Mouse (Mus musculus) embryonic facial prominence, embryonic 10.5 days (tissue): ENCODE results near the gene Mvb12b. TPM values are rescaled to one million over a fixed set of nuclear protein-coding genes. Genes with fewer than 3 reads are reported as not detected.

ENCODE experiments used
- DNase-seq: peaks from one replicate; pipeline ENCODE4 v3.0.0-alpha.2; 2017; ENCODE audit warnings: low spot score
- H3K27ac ChIP-seq: fragments of 300-500 bp; sonication (generic); replicated peaks from 2 replicates; pipeline ENCODE4 v1.5.1; 2016; ENCODE audit warnings: mild to moderate bottlenecking
- H3K27me3 ChIP-seq: fragments of 300-500 bp; sonication (generic); replicated peaks from 2 replicates; pipeline ENCODE4 v1.6.1; 2016; ENCODE audit warnings: low read depth, mild to moderate bottlenecking; ENCODE audit not compliant: poor library complexity, severe bottlenecking
- H3K36me3 ChIP-seq: fragments of 300-500 bp; sonication (generic); replicated peaks from 2 replicates; pipeline ENCODE4 v1.6.1; 2016; ENCODE audit warnings: mild to moderate bottlenecking, moderate library complexity
- H3K4me1 ChIP-seq: fragments of 300-500 bp; sonication (generic); 2 replicates; pipeline ENCODE4 v1.6.1; 2016
- H3K4me3 ChIP-seq: fragments of 300-500 bp; sonication (generic); 2 replicates; pipeline ENCODE4 v1.5.1; 2016; ENCODE audit warnings: mild to moderate bottlenecking, moderate library complexity
- H3K9me3 ChIP-seq: fragments of 300-500 bp; sonication (generic); 2 replicates; pipeline ENCODE4 v1.6.1; 2016; ENCODE audit warnings: mild to moderate bottlenecking
- WGBS: fragments of 180-500 bp; shearing (Covaris S2); methylation state at CpG from one replicate; pipeline ENCODE4 v1.1.7; 2016; 5-methylcytosine and 5-hydroxymethylcytosine counted together
- polyA plus RNA-seq: library from polyadenylated mRNA; unstranded; fragments of >200 nt; fragmentation: Nextera tagmentation; extraction: Ambion mirVana; gene quantifications from 2 replicates; pipeline ENCODE4 v1.2.1, GENCODE M21; 2016

Mvb12b gene
- polyA plus RNA-seq, 1 experiment from 2014 or later: 16.1 TPM

DNA sequence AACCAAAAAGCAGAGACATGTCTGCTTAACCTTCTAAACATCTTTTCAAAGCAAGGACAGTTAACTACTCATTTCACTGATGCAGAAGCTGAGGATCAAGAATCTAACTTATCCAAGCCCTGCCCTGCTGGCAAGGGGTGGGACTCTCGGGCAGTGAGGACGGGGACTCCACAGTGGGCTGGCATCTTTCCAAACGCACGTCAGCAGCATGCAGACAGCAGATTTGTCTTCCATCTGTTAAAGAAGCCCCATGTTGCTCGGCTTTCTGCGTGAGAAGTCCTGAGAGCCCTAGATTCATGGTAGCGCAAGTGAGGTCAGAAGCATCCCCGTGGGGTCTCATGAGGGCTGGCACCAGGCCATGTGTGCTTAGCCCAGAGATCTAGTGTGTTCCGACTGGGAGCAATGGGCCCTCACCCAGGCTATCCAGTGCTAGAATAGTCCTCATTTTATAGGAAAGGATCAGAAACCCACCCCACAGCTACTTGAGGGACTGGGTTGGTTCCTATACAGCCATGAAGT is 167.3 kb downstream of the Mvb12b start:
- no peak overlapping the region for H3K4me3 ChIP-seq
- H3K27ac ChIP-seq: no peak overlapping the region
- H3K27me3 ChIP-seq: peaks cover 49% of the 10 kb centered on the region
- no peaks in the 10 kb centered on the region for H3K9me3 ChIP-seq
- no peaks in the 10 kb centered on the region for H3K36me3 ChIP-seq
- peaks cover 48% of the 10 kb centered on the region for H3K4me1 ChIP-seq
- no peak for DNase-seq
- WGBS: 81% methylated on average over 9 of the region's 9 CpGs

- Histone ChIP-seq H3K4me1 (peaks cover 58% of the 10 kb centered on the region), H3K36me3 (no peaks in the 10 kb centered on the region), H3K4me3 (no peak overlapping the region), H3K27ac (peak overlapping the region; percentile 19), H3K27me3 (peaks cover 58% of the 10 kb centered on the region), H3K9me3 (no peaks in the 10 kb centered on the region)
- no peak for DNase-seq
- 42% methylated on average over 12 of the region's 12 CpGs for WGBS
Measured at GRCm38 (mm10) chr2:33719339-33720066, 168.2 kb downstream of the Mvb12b start.

DNA sequence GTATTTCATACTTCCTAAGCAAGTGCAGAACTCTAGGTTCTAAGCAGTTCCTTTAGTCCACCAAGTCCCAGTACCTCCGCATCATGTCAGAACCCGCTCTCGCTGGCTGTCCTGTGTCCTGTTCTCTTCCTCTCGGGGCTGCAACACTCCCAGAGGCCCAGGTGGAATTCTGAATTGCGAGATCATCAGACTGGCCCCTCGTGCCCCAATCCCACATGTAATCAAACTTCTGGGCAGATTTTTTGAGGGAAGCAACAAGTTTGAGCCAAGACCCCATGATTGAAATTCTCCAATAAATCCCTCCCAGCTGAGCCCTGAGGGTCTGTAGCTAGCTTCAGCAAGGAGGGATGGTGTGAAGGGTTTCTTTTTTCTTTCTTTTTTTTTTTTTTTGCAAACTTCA is 169.2 kb downstream of the Mvb12b start:
- 47% methylated on average over 6 of the region's 6 CpGs for WGBS
- no peaks in the 10 kb centered on the region for H3K36me3 ChIP-seq
- DNase-seq: no peak
- H3K4me3 ChIP-seq: peak overlapping the region; percentile 45; the same call in 1 of the 2 replicates
- H3K4me1 ChIP-seq: peaks cover 67% of the 10 kb centered on the region
- peak overlapping the region; percentile 74; the same call in 1 of the 2 replicates for H3K27ac ChIP-seq
- no peaks in the 10 kb centered on the region for H3K9me3 ChIP-seq
- H3K27me3 ChIP-seq: peaks cover 68% of the 10 kb centered on the region

DNA sequence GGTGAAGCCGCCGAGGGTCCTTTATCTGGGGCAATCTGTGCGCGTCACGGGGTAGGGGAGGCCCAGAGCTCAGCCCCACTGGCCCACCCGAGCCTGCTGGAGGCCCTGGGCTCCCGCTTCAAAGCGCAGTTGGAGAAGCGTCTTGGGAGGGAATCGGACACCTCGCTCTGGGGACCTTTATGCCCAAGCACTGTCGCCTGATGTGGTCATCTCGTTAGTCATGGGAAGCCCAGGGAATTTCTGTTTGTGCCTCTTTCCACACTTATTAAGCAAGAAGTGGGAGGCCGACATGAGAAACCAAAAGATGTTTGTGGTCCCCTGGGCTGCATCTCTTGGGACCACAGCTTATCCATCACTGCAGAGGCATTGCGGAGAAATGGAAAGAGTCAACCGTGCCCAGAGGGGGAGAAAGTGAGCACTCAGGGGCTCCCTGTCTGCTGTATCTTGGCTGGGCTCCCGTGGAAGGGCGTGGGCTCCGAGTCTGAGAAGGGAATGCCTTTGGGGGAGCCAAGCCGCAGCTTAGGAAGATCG is 169.9 kb downstream of the Mvb12b start:
- Histone ChIP-seq H3K4me3 (peak overlapping the region; percentile 45), H3K9me3 (no peaks in the 10 kb centered on the region), H3K36me3 (no peaks in the 10 kb centered on the region), H3K4me1 (peaks cover 74% of the 10 kb centered on the region), H3K27ac (peak overlapping the region; percentile 74), H3K27me3 (peaks cover 74% of the 10 kb centered on the region)
- peak; percentile 69 for DNase-seq
- WGBS: 14% methylated on average over 21 of the region's 21 CpGs

- Histone ChIP-seq H3K27ac (peak overlapping the region; percentile 74; the same call in 1 of the 2 replicates), H3K36me3 (no peaks in the 10 kb centered on the region), H3K27me3 (peaks cover 79% of the 10 kb centered on the region), H3K4me1 (peaks cover 79% of the 10 kb centered on the region), H3K4me3 (peak overlapping the region; percentile 45; the same call in 1 of the 2 replicates), H3K9me3 (no peaks in the 10 kb centered on the region)
- WGBS: 33% methylated on average over 11 of the region's 11 CpGs
- DNase-seq: no peak
Measured at GRCm38 (mm10) chr2:33717378-33717777, 170.4 kb downstream of the Mvb12b start.

DNA sequence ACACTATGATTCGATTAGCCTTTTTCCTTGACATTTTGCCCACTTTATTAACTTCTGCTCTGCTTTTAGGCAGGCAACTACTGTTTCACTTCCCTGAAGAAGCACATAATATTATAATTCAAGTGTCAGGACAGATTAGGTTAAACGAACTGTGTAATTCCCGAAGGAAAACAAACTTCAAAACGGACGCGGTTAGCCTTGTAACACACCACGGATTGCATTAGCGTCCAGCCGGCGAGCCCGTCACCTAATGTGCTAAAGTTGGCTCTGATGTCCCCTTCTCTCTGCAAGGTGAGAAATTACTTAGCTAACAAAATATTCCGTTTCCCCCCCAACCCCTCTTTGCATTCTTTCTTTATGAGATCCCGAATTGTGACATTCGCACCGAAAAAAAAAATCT is 170.9 kb downstream of the Mvb12b start:
- Histone ChIP-seq H3K36me3 (no peaks in the 10 kb centered on the region), H3K27me3 (peaks cover 84% of the 10 kb centered on the region), H3K9me3 (no peaks in the 10 kb centered on the region), H3K4me3 (no peak overlapping the region; the same call in 1 of the 2 replicates), H3K4me1 (peaks cover 81% of the 10 kb centered on the region), H3K27ac (no peak overlapping the region)
- no peak for DNase-seq
- WGBS: 34% methylated on average over 15 of the region's 15 CpGs

GRCm38 (mm10) chr2:33714932-33715331 is 172.8 kb downstream of the Mvb12b start:
- Histone ChIP-seq H3K27ac (peak overlapping the region; percentile 35; the same call in 1 of the 2 replicates), H3K27me3 (peaks cover 88% of the 10 kb centered on the region)
- no peak for DNase-seq

GRCm38 (mm10) chr2:33713580-33714260 is 174.0 kb downstream of the Mvb12b start:
- 32% methylated on average over 12 of the region's 12 CpGs for WGBS

More at GRCm38 (mm10) chr2:33714932-33715331, 172.8 kb downstream of the Mvb12b start:
- 49% methylated on average over 8 of the region's 8 CpGs for WGBS
- Histone ChIP-seq H3K4me1 (peaks cover 80% of the 10 kb centered on the region), H3K9me3 (no peaks in the 10 kb centered on the region), H3K36me3 (no peaks in the 10 kb centered on the region), H3K4me3 (0 out of 2 replicates have a peak overlapping the region, but pooled peaks have one; percentile 18)

GRCm38 (mm10) chr2:33712811-33713210 is 174.9 kb downstream of the Mvb12b start:
- no peak for DNase-seq
- Histone ChIP-seq H3K27ac (peak overlapping the region; percentile 7; the same call in 1 of the 2 replicates), H3K4me3 (no peak overlapping the region), H3K36me3 (no peaks in the 10 kb centered on the region), H3K4me1 (peaks cover 69% of the 10 kb centered on the region), H3K27me3 (peaks cover 85% of the 10 kb centered on the region), H3K9me3 (no peaks in the 10 kb centered on the region)
- 17% methylated on average over 4 of the region's 4 CpGs for WGBS

More at GRCm38 (mm10) chr2:33713580-33714260, 174.0 kb downstream of the Mvb12b start:
- no peaks in the 10 kb centered on the region for H3K36me3 ChIP-seq
- DNase-seq: no peak
- no peaks in the 10 kb centered on the region for H3K9me3 ChIP-seq
- H3K4me1 ChIP-seq: peaks cover 69% of the 10 kb centered on the region
- peak overlapping the region; percentile 31 for H3K27ac ChIP-seq
- 0 out of 2 replicates have a peak overlapping the region, but pooled peaks have one; percentile 25 for H3K4me3 ChIP-seq
- H3K27me3 ChIP-seq: peaks cover 85% of the 10 kb centered on the region

DNA sequence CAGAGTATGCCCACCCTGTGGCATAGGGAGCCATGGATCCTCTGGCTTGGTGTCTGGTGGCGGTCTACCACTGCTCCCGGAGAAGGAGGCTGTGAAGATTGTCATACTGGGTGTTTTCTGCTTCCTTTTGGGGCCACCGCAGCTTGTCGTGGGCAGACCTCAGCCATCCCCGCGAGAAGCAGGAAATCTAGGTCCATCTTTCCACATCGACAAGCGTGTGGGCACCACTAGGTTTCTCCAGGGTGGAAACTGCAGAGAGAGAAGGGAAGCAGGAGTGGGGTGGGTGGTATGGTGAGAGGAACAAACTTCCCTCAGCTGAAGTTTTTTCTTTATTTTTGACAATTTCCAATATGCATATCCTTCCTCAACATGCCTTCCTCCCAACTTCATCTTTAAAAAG is 178.9 kb downstream of the Mvb12b start:
- Histone ChIP-seq H3K27me3 (peaks cover 93% of the 10 kb centered on the region), H3K4me3 (no peak overlapping the region), H3K36me3 (no peaks in the 10 kb centered on the region), H3K4me1 (peaks cover 59% of the 10 kb centered on the region), H3K9me3 (no peaks in the 10 kb centered on the region), H3K27ac (peak overlapping the region; percentile 3; the same call in 1 of the 2 replicates)
- no peak for DNase-seq
- 90% methylated on average over 8 of the region's 8 CpGs for WGBS

DNA sequence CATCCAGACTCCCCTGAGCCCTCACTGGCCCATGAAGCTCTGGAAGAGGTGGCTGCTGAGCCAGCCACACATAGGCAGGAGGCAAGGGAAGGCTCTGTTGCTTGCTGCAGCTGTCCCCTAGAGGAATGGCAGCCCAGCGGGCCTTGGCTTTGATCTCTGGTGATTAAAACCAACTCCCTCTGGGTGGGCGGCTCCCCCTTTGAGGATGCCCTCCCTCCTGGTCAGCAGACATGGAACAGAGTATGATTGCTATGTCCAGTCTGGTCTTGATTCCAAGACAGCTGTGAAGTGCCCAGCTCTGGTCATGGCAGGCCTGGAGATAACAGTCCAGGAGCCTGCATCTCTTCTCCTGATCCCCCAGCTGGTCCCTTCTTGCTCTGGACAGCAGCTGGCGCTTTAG is 179.7 kb downstream of the Mvb12b start:
- peak overlapping the region; percentile 8; the same call in 1 of the 2 replicates for H3K27ac ChIP-seq
- DNase-seq: peak; percentile 45
- peaks cover 93% of the 10 kb centered on the region for H3K27me3 ChIP-seq
- H3K4me1 ChIP-seq: peaks cover 59% of the 10 kb centered on the region
- no peaks in the 10 kb centered on the region for H3K9me3 ChIP-seq
- WGBS: 42% methylated on average over 3 of the region's 3 CpGs
- H3K4me3 ChIP-seq: no peak overlapping the region
- no peaks in the 10 kb centered on the region for H3K36me3 ChIP-seq

- peaks cover 94% of the 10 kb centered on the region for H3K27me3 ChIP-seq
- 59% methylated on average over 9 of the region's 9 CpGs for WGBS
- H3K4me1 ChIP-seq: peaks cover 67% of the 10 kb centered on the region
- H3K27ac ChIP-seq: no peak overlapping the region
- no peak for DNase-seq
- no peak overlapping the region for H3K4me3 ChIP-seq
- H3K36me3 ChIP-seq: no peaks in the 10 kb centered on the region
- H3K9me3 ChIP-seq: no peaks in the 10 kb centered on the region
Measured at GRCm38 (mm10) chr2:33706403-33706802, 181.3 kb downstream of the Mvb12b start.
